Mouse (Mus musculus): Measurements from ENCODE around the gene Als2. TPM values are rescaled to one million over a fixed set of nuclear protein-coding genes. Genes with fewer than 3 reads are reported as not detected.
A peak's percentile ranks its signal among the peaks of the same experiment; 100 is the strongest.

Als2 gene
- 9.6 and 10.1 TPM in 2 replicates for polyA plus RNA-seq (2014; fragmentation: Nextera tagmentation; extraction: Ambion mirVana)

GRCm38 (mm10) chr1:59236856-59237441 lies at the start of gene Als2:
Gene Als2 (minus strand): TSS chr1:59237231.
- no peaks in the 10 kb centered on the region for H3K36me3 ChIP-seq (ENCODE audit: control insufficient read depth, insufficient read depth, low read length)
- peak within 1 kb of the TSS; percentile 50 for H3K4me2 ChIP-seq (ENCODE audit: low read length)
- ATAC-seq (replicated peaks; ENCODE audit: low FRiP score, low TSS enrichment, low read depth) (peak; percentile 98), DNase-seq (ENCODE audit: low spot score) (peak; percentile 100)
- H3K4me1 ChIP-seq (replicated peaks; ENCODE audit: control insufficient read depth, insufficient read depth, low read length) = 0 out of 2 replicates have a peak, but pooled peaks cover 3% of the 10 kb centered on the region
- no peaks in the 10 kb centered on the region for H3K27me3 ChIP-seq (replicated peaks; ENCODE audit: control insufficient read depth, insufficient read depth, low read length)
- peak within 1 kb of the TSS; percentile 83 for H3K4me3 ChIP-seq (ENCODE audit: low read depth, low read length)
- H3K9ac ChIP-seq (ENCODE audit: low read length) = peak within 1 kb of the TSS; percentile 76
- under 1% methylated on average over 56 of the region's 58 CpGs for WGBS
- peak within 1 kb of the TSS; percentile 29; the same call in 1 of the 2 replicates for H3K27ac ChIP-seq (ENCODE audit: low read depth)
- H3K9me3 ChIP-seq (ENCODE audit: control insufficient read depth, low read length) = no peaks in the 10 kb centered on the region

GRCm38 (mm10) chr1:59286316-59286850 lies 49.4 kb upstream of the Als2 start:
- 75% methylated on average over 13 of the region's 13 CpGs for WGBS
- no peak for ATAC-seq (replicated peaks; ENCODE audit: low FRiP score, low TSS enrichment, low read depth)
- Histone ChIP-seq H3K36me3 (ENCODE audit: control insufficient read depth, insufficient read depth, low read length) (no peaks in the 10 kb centered on the region), H3K4me3 (ENCODE audit: low read depth, low read length) (no peak overlapping the region), H3K9ac (ENCODE audit: low read length) (no peak overlapping the region), H3K4me2 (ENCODE audit: low read length) (no peak overlapping the region), H3K4me1 (replicated peaks; ENCODE audit: control insufficient read depth, insufficient read depth, low read length) (no peaks in the 10 kb centered on the region), H3K27ac (ENCODE audit: low read depth) (no peak overlapping the region), H3K9me3 (ENCODE audit: control insufficient read depth, low read length) (no peaks in the 10 kb centered on the region), H3K27me3 (replicated peaks; ENCODE audit: control insufficient read depth, insufficient read depth, low read length) (no peaks in the 10 kb centered on the region)
- no peak for DNase-seq (ENCODE audit: low spot score)

- no peaks in the 10 kb centered on the region for H3K36me3 ChIP-seq (ENCODE audit: control insufficient read depth, insufficient read depth, low read length)
- DNase-seq (ENCODE audit: low spot score) (no peak), ATAC-seq (replicated peaks; ENCODE audit: low FRiP score, low TSS enrichment, low read depth) (no peak)
- WGBS = 82% methylated on average over 5 of the region's 5 CpGs
- no peak overlapping the region for H3K4me2 ChIP-seq (ENCODE audit: low read length)
- no peaks in the 10 kb centered on the region for H3K4me1 ChIP-seq (replicated peaks; ENCODE audit: control insufficient read depth, insufficient read depth, low read length)
- no peaks in the 10 kb centered on the region for H3K27me3 ChIP-seq (replicated peaks; ENCODE audit: control insufficient read depth, insufficient read depth, low read length)
- H3K9me3 ChIP-seq (ENCODE audit: control insufficient read depth, low read length) = no peaks in the 10 kb centered on the region
- H3K9ac ChIP-seq (ENCODE audit: low read length) = no peak overlapping the region
- no peak overlapping the region for H3K4me3 ChIP-seq (ENCODE audit: low read depth, low read length)
- no peak overlapping the region for H3K27ac ChIP-seq (ENCODE audit: low read depth)
These were observed 48.8 kb upstream of the Als2 start for GRCm38 (mm10) chr1:59285880-59286279.

GRCm38 (mm10) chr1:59272189-59272588 lies 35.2 kb upstream of the Als2 start:
- Histone ChIP-seq H3K4me1 (replicated peaks; ENCODE audit: control insufficient read depth, insufficient read depth, low read length) (peaks cover 10% of the 10 kb centered on the region; the same call in 1 of the 2 replicates), H3K36me3 (ENCODE audit: control insufficient read depth, insufficient read depth, low read length) (no peaks in the 10 kb centered on the region), H3K27me3 (replicated peaks; ENCODE audit: control insufficient read depth, insufficient read depth, low read length) (no peaks in the 10 kb centered on the region), H3K4me2 (ENCODE audit: low read length) (no peak overlapping the region), H3K27ac (ENCODE audit: low read depth) (no peak overlapping the region), H3K4me3 (ENCODE audit: low read depth, low read length) (no peak overlapping the region), H3K9me3 (ENCODE audit: control insufficient read depth, low read length) (no peaks in the 10 kb centered on the region), H3K9ac (ENCODE audit: low read length) (no peak overlapping the region)
- ATAC-seq (replicated peaks; ENCODE audit: low FRiP score, low TSS enrichment, low read depth) (no peak), DNase-seq (ENCODE audit: low spot score) (no peak)
- WGBS = 60% methylated on average over 3 of the region's 3 CpGs

- Histone ChIP-seq H3K9me3 (ENCODE audit: control insufficient read depth, low read length) (no peaks in the 10 kb centered on the region), H3K9ac (ENCODE audit: low read length) (no peak overlapping the region), H3K27ac (ENCODE audit: low read depth) (no peak overlapping the region), H3K4me3 (ENCODE audit: low read depth, low read length) (no peak overlapping the region), H3K36me3 (ENCODE audit: control insufficient read depth, insufficient read depth, low read length) (no peaks in the 10 kb centered on the region), H3K4me1 (replicated peaks; ENCODE audit: control insufficient read depth, insufficient read depth, low read length) (peaks cover 10% of the 10 kb centered on the region; the same call in 1 of the 2 replicates), H3K4me2 (ENCODE audit: low read length) (peak overlapping the region; percentile 8; the same call in 1 of the 2 replicates), H3K27me3 (replicated peaks; ENCODE audit: control insufficient read depth, insufficient read depth, low read length) (no peaks in the 10 kb centered on the region)
- DNase-seq (ENCODE audit: low spot score) (peak; percentile 57), ATAC-seq (replicated peaks; ENCODE audit: low FRiP score, low TSS enrichment, low read depth) (no peak)
- WGBS = 40% methylated on average over 20 of the region's 20 CpGs
These were observed 33.1 kb upstream of the Als2 start for GRCm38 (mm10) chr1:59269951-59270689.

- H3K27me3 ChIP-seq (replicated peaks; ENCODE audit: control insufficient read depth, insufficient read depth, low read length) = no peaks in the 10 kb centered on the region
- no peak overlapping the region for H3K9ac ChIP-seq (ENCODE audit: low read length)
- ATAC-seq (replicated peaks; ENCODE audit: low FRiP score, low TSS enrichment, low read depth) (no peak), DNase-seq (ENCODE audit: low spot score) (no peak)
- WGBS = 80% methylated on average over 6 of the region's 6 CpGs
- peaks cover 10% of the 10 kb centered on the region; the same call in 1 of the 2 replicates for H3K4me1 ChIP-seq (replicated peaks; ENCODE audit: control insufficient read depth, insufficient read depth, low read length)
- H3K27ac ChIP-seq (ENCODE audit: low read depth) = no peak overlapping the region
- no peak overlapping the region for H3K4me3 ChIP-seq (ENCODE audit: low read depth, low read length)
- H3K9me3 ChIP-seq (ENCODE audit: control insufficient read depth, low read length) = no peaks in the 10 kb centered on the region
- H3K4me2 ChIP-seq (ENCODE audit: low read length) = no peak overlapping the region
- no peaks in the 10 kb centered on the region for H3K36me3 ChIP-seq (ENCODE audit: control insufficient read depth, insufficient read depth, low read length)
These were observed 32.4 kb upstream of the Als2 start for GRCm38 (mm10) chr1:59269466-59269865.

GRCm38 (mm10) chr1:59268931-59269330 lies 31.9 kb upstream of the Als2 start:
- Histone ChIP-seq H3K27ac (ENCODE audit: low read depth) (no peak overlapping the region), H3K27me3 (replicated peaks; ENCODE audit: control insufficient read depth, insufficient read depth, low read length) (no peaks in the 10 kb centered on the region), H3K36me3 (ENCODE audit: control insufficient read depth, insufficient read depth, low read length) (no peaks in the 10 kb centered on the region), H3K4me2 (ENCODE audit: low read length) (no peak overlapping the region), H3K4me1 (replicated peaks; ENCODE audit: control insufficient read depth, insufficient read depth, low read length) (peaks cover 10% of the 10 kb centered on the region; the same call in 1 of the 2 replicates), H3K9me3 (ENCODE audit: control insufficient read depth, low read length) (no peaks in the 10 kb centered on the region), H3K4me3 (ENCODE audit: low read depth, low read length) (no peak overlapping the region), H3K9ac (ENCODE audit: low read length) (no peak overlapping the region)
- DNase-seq (ENCODE audit: low spot score) (no peak), ATAC-seq (replicated peaks; ENCODE audit: low FRiP score, low TSS enrichment, low read depth) (no peak)
- WGBS = 60% methylated on average over 8 of the region's 8 CpGs

GRCm38 (mm10) chr1:59257736-59258135 lies 20.7 kb upstream of the Als2 start:
- H3K4me1 ChIP-seq (replicated peaks; ENCODE audit: control insufficient read depth, insufficient read depth, low read length) = peaks cover 10% of the 10 kb centered on the region
- 70% methylated on average over 3 of the region's 3 CpGs for WGBS

More at GRCm38 (mm10) chr1:59257736-59258135, 20.7 kb upstream of the Als2 start:
- H3K27me3 ChIP-seq (replicated peaks; ENCODE audit: control insufficient read depth, insufficient read depth, low read length) = no peaks in the 10 kb centered on the region
- ATAC-seq (replicated peaks; ENCODE audit: low FRiP score, low TSS enrichment, low read depth) (no peak), DNase-seq (ENCODE audit: low spot score) (no peak)
- H3K9ac ChIP-seq (ENCODE audit: low read length) = no peak overlapping the region
- no peak overlapping the region for H3K4me3 ChIP-seq (ENCODE audit: low read depth, low read length)
- H3K27ac ChIP-seq (ENCODE audit: low read depth) = no peak overlapping the region
- no peak overlapping the region for H3K4me2 ChIP-seq (ENCODE audit: low read length)
- H3K36me3 ChIP-seq (ENCODE audit: control insufficient read depth, insufficient read depth, low read length) = no peaks in the 10 kb centered on the region
- H3K9me3 ChIP-seq (ENCODE audit: control insufficient read depth, low read length) = no peaks in the 10 kb centered on the region
